Mouse (Mus musculus) erythroblast, embryonic 14.5 days (primary cell): ENCODE data around the gene Pgbd1. TPM values are rescaled to one million over a fixed set of nuclear protein-coding genes. Genes with fewer than 3 reads are reported as not detected.

Experiments used
- H3K27me3 ChIP-seq: 2 replicates; pipeline ENCODE4 v1.6.1; 2012; ENCODE audit warnings: inconsistent platforms; ENCODE audit not compliant: control insufficient read depth
- H3K36me3 ChIP-seq: 2 replicates; pipeline ENCODE4 v1.6.1; 2012; ENCODE audit warnings: mild to moderate bottlenecking, inconsistent platforms; ENCODE audit not compliant: control insufficient read depth
- H3K4me1 ChIP-seq: 2 replicates; pipeline ENCODE4 v1.6.1; 2012; ENCODE audit warnings: inconsistent platforms; ENCODE audit not compliant: control insufficient read depth
- H3K4me3 ChIP-seq: replicated peaks from 2 replicates; pipeline ENCODE3; 2012; ENCODE audit warnings: moderate library complexity, mild to moderate bottlenecking, inconsistent platforms
- H3K9me3 ChIP-seq: 2 replicates; pipeline ENCODE4 v1.6.1; 2012; ENCODE audit warnings: low read length, inconsistent platforms, mixed read lengths; ENCODE audit not compliant: control insufficient read depth
- GATA1 ChIP-seq: IDR thresholded peaks from 2 replicates; pipeline ENCODE4 v1.6.1; 2012; ENCODE audit warnings: low read length, inconsistent platforms, mixed read lengths
- TAL1 ChIP-seq: IDR thresholded peaks from 3 replicates; pipeline ENCODE4 v1.6.1; 2012; ENCODE audit warnings: low read length, inconsistent platforms, mixed read lengths
- polyA plus RNA-seq: library from polyadenylated mRNA; stranded (reverse); fragments of >175 nt; gene quantifications from 2 replicates; pipeline ENCODE4 v1.2.3, GENCODE M21; 2012

Pgbd1 gene
- polyA plus RNA-seq, 1 experiment, result 0.04 TPM

GRCm38 (mm10) chr13:21456347-21456746 lies 15.5 kb upstream of the Pgbd1 start:
- Histone ChIP-seq H3K36me3 (peaks cover 2% of the 10 kb centered on the region; the same call in 1 of the 2 replicates), H3K4me1 (peaks cover 16% of the 10 kb centered on the region), H3K4me3 (no peak overlapping the region), H3K27me3 (peaks cover 30% of the 10 kb centered on the region), H3K9me3 (no peaks in the 10 kb centered on the region)
- TF ChIP-seq TAL1, result no peak
- TF ChIP-seq GATA1, result no peak

DNA sequence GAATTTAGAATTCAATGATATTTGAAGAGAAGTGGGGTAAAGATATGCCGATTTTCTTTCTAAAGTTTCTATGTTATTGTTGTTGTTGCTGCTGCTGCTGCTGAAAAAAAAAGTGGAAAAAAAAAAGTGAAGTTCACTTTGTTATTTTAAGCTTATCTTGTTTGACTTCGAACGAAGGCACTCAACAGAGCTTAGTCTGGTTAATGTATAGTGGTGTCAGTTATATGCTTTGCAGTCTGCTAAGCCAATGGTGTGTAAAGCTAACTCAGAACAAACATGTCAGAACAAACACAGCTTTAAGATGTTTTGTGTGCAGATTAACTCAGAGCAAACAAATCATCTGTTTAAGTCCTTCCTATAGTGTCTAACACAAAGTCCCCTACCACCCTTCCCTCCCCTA lies 13.3 kb upstream of the Pgbd1 start:
- Histone ChIP-seq H3K9me3 (no peaks in the 10 kb centered on the region), H3K4me3 (peak overlapping the region; percentile 72), H3K27me3 (peaks cover 27% of the 10 kb centered on the region), H3K36me3 (peaks cover 2% of the 10 kb centered on the region), H3K4me1 (peaks cover 15% of the 10 kb centered on the region)
- TF ChIP-seq GATA1, result no peak
- TF ChIP-seq TAL1, result no peak

- Histone ChIP-seq H3K36me3 (peaks cover 8% of the 10 kb centered on the region), H3K9me3 (no peaks in the 10 kb centered on the region), H3K4me3 (peak within 1 kb of the TSS; percentile 72), H3K27me3 (peaks cover 27% of the 10 kb centered on the region), H3K4me1 (peaks cover 15% of the 10 kb centered on the region)
- TF ChIP-seq TAL1 (no peak), GATA1 (no peak)
These were observed 12.6 kb upstream of the Pgbd1 start, which contains the start of gene Zscan26 for GRCm38 (mm10) chr13:21453449-21453848. Zscan26 (minus strand) TSS chr13:21453730.

DNA sequence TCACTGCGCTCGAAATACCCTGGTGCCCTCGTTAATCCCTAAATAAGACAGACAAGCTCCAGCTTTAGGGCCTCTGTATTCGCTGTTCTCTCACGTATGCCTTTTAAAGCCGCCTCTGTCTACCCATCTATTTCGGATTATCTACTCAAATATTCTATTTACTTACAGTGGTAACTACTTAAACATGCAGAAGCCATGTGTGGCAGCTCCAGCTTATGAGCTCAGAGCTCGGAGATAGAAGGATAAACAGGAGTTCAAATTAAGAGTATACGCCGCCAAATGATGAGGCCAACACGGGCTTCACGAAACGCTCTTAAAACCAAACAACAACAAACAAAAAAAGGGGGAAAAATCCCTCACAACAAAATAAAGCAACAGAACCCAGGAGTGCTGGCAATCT lies 12.2 kb upstream of the Pgbd1 start:
- Histone ChIP-seq H3K36me3 (peaks cover 10% of the 10 kb centered on the region), H3K27me3 (peaks cover 27% of the 10 kb centered on the region), H3K4me3 (peak overlapping the region; percentile 72), H3K4me1 (peaks cover 15% of the 10 kb centered on the region), H3K9me3 (no peaks in the 10 kb centered on the region)
- no peak for TF ChIP-seq TAL1
- TF ChIP-seq GATA1, result no peak

DNA sequence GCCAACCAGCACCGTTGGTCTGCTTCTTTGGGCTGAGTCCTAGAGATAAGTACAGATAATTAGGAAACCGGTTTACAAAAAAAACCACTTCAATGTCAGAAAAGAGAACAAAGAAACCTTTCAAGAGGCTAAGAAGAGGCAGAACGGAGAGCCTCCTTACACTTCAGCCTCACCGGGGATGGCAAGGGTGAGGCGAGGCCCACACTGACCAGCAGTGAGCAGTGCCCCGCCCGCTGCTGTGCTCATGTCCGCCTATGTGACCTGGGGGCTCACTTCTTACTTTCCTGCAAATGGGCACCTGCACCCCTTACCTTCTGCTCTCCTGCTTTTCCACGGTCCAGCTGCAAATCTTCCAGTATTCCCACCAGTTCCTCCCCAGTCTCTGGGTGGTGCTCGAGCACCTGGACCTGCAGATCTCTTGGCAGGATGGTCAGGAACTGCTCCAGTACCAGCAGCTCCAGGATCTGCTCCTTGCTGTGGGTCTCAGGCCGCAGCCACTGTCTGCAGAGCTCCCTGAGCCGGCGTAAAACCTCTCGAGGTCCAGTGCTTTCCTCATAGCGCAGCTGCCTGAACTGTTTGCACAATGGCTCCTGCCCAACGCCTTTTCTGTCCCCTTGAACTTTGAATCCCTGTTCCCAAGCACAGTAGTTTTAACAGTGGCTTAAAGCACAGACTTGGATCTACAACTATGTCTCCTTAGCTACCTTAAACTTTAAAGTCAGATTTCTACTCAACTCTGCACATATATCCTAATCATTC lies 7.2 kb upstream of the Pgbd1 start:
- no peaks in the 10 kb centered on the region for H3K9me3 ChIP-seq
- H3K27me3 ChIP-seq, result no peaks in the 10 kb centered on the region; the same call in 1 of the 2 replicates
- no peak for TF ChIP-seq TAL1
- no peak overlapping the region for H3K4me3 ChIP-seq
- peaks cover 54% of the 10 kb centered on the region for H3K36me3 ChIP-seq
- peaks cover 11% of the 10 kb centered on the region for H3K4me1 ChIP-seq

GRCm38 (mm10) chr13:21446796-21447195 lies 5.9 kb upstream of the Pgbd1 start:
- no peaks in the 10 kb centered on the region for H3K9me3 ChIP-seq
- H3K36me3 ChIP-seq, result peaks cover 58% of the 10 kb centered on the region
- TF ChIP-seq GATA1 (no peak), TAL1 (no peak)
- H3K27me3 ChIP-seq, result no peaks in the 10 kb centered on the region
- peaks cover 7% of the 10 kb centered on the region for H3K4me1 ChIP-seq
- no peak overlapping the region for H3K4me3 ChIP-seq

DNA sequence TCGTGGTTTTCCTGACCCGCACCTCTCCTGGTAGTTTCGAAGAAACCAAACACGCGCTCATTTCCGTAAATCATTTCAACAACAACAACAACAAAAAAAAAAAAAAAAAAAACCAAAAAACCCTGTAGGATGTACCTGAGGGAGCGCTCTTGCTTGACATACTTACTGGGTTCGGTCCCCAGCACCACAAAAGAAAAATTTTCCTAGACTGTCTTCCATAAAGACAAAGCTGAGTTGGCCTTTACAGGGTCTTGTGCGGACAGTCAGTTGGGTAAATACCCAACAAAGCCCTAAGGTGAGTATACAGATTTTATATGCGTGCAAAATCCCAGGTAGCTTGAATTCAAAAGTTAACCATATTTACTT lies 332 bp upstream of the Pgbd1 start:
- Histone ChIP-seq H3K27me3 (no peaks in the 10 kb centered on the region), H3K9me3 (no peaks in the 10 kb centered on the region), H3K4me3 (peak overlapping the region; percentile 81), H3K36me3 (peaks cover 31% of the 10 kb centered on the region), H3K4me1 (peaks cover 27% of the 10 kb centered on the region)
- TF ChIP-seq TAL1 (no peak), GATA1 (no peak)

DNA sequence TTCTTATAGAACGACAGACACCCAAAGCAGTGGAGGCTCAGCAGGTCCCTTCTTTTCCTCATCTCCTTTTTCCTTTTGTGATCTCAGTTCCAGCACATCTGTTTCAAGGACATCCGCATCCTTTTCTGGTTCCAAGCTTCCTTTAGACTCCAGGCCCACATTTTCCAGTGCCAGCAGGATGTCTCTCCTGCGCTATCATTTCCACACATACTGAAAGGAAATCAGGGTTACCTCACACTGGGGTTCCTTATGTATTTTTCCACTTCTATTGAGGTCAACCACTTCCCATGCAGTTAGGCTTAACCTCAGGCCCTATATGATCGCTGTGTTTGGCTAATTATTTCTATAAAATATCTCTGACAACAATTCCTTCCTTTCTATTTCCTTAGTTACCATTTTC lies 5.4 kb downstream of the Pgbd1 start:
- H3K36me3 ChIP-seq, result peaks cover 14% of the 10 kb centered on the region
- no peaks in the 10 kb centered on the region for H3K9me3 ChIP-seq
- H3K27me3 ChIP-seq, result no peaks in the 10 kb centered on the region
- H3K4me1 ChIP-seq, result peaks cover 14% of the 10 kb centered on the region
- no peak overlapping the region for H3K4me3 ChIP-seq
- no peak for TF ChIP-seq TAL1
- TF ChIP-seq GATA1, result no peak

GRCm38 (mm10) chr13:21427631-21428030 lies 13.2 kb downstream of the Pgbd1 start:
- peaks cover 13% of the 10 kb centered on the region for H3K36me3 ChIP-seq
- H3K4me3 ChIP-seq, result no peak overlapping the region
- TF ChIP-seq GATA1 (no peak), TAL1 (no peak)
- H3K4me1 ChIP-seq, result peaks cover 30% of the 10 kb centered on the region
- H3K9me3 ChIP-seq, result no peaks in the 10 kb centered on the region
- H3K27me3 ChIP-seq, result no peaks in the 10 kb centered on the region
